Mouse (Mus musculus) adrenal gland, postnatal 4 days (tissue): ENCODE results near the gene Fitm2. TPM values are rescaled to one million over a fixed set of nuclear protein-coding genes. Genes with fewer than 3 reads are reported as not detected.

Experiments used
- DNase-seq, 2 experiments: peaks; one replicate each; pipeline ENCODE4 v3.0.0; 2021 to 2022; ENCODE audit warnings: low spot score in 2 of 2, mixed read lengths in 2 of 2
- total RNA-seq, 2 experiments: library from RNA; stranded (reverse); gene quantifications; 2 replicates each; pipeline ENCODE4 v1.2.3; 2021

The Fitm2 gene
- total RNA-seq, 2 experiments from 2014 or later, result 41.4 to 46.4 TPM

GRCm38 (mm10) chr2:163424597-163424996 is 47.8 kb downstream of the Fitm2 start, which contains the start of gene Oser1:
Oser1 (minus strand) TSS chr2:163424697.
- DNase-seq, result no peak

- no peak for DNase-seq
These were observed 49.4 kb downstream of the Fitm2 start for GRCm38 (mm10) chr2:163422895-163423660.

GRCm38 (mm10) chr2:163420366-163420886 is 52.0 kb downstream of the Fitm2 start:
- DNase-seq, result no peak

GRCm38 (mm10) chr2:163419346-163420045 is 52.9 kb downstream of the Fitm2 start:
- peak; percentile 95 to 98 for DNase-seq

GRCm38 (mm10) chr2:163418841-163419345 is 53.5 kb downstream of the Fitm2 start:
- DNase-seq, result peak in 1 of 2 experiments; percentile 48

- no peak for DNase-seq
These were observed 54.6 kb downstream of the Fitm2 start for GRCm38 (mm10) chr2:163417830-163418229.

- DNase-seq, result no peak
These were observed 55.4 kb downstream of the Fitm2 start for GRCm38 (mm10) chr2:163417026-163417425.

Other genes starting within 250 kb of the Fitm2 start
- gene Jph2, start 74.6 kb downstream of the Fitm2 start, total RNA-seq, result 10 to 100 TPM in 1 of 2 experiments, 1 to 10 TPM in 1; 9.3 to 13.0 TPM
- gene Oser1, start 47.9 kb downstream of the Fitm2 start, total RNA-seq, result 10 to 100 TPM; 34.7 to 36.6 TPM
- gene Gdap1l1, start 34.2 kb downstream of the Fitm2 start, total RNA-seq, result 10 to 100 TPM in 1 of 2 experiments, 1 to 10 TPM in 1; 9.7 to 10.3 TPM
- gene R3hdml, start 19.7 kb upstream of the Fitm2 start, total RNA-seq, result 1 to 10 TPM in 1 of 2 experiments, not detected in 1; 4.6 TPM
- gene Hnf4a, start 34.2 kb upstream of the Fitm2 start, total RNA-seq, result 10 to 100 TPM; 14.7 to 18.9 TPM
- 10 to 100 TPM; 27.9 to 30.5 TPM for gene Ttpal, start 129.7 kb upstream of the Fitm2 start, total RNA-seq
- gene Serinc3, start 172.5 kb upstream of the Fitm2 start, total RNA-seq, result 100 to 1,000 TPM; 413 to 434 TPM
- 10 to 100 TPM; 67.4 to 72.8 TPM for gene Pkig, start 185.8 kb upstream of the Fitm2 start, total RNA-seq